Comparison of ENCODE assay signal across 7 mouse cellular contexts in genomic region chr2:156392461-156393154, GRCm38 (mm10). TPM values are rescaled to one million over a fixed set of nuclear protein-coding genes. Genes with fewer than 3 reads are reported as not detected.
DNase-seq lines count a peak whose midpoint lies in the region; ATAC-seq lines count a peak whose summit lies in the region.
"Not testable (repeated sequence)": the region's sequence is repeated elsewhere in the genome, so short reads cannot be mapped to it uniquely, and the experiment has no call there.

No protein-coding gene starts in this region.

- DNase-seq in adrenal gland, adult 2 months, result peak; percentile 84
- DNase-seq in embryo, embryonic 11.5 days (ENCODE audit: low read depth, low spot score), result peak; percentile 68
- peak; percentile 98 for DNase-seq in heart, adult 11 months
- DNase-seq in kidney, adult 18-20 months, result peak; percentile 75
- peak; percentile 87 for DNase-seq in midbrain, embryonic 14.5 days
- DNase-seq in spleen, adult 12 weeks (ENCODE audit: low spot score), result peak; percentile 66

- H3K4me1 ChIP-seq in limb, embryonic 12.5 days (replicated peaks); midbrain, embryonic 14.5 days (ENCODE audit: control insufficient read depth, insufficient read depth, low read length): not testable (repeated sequence)

- WGBS in limb, embryonic 12.5 days, result 1% methylated on average over 26 of the region's 63 CpGs
- WGBS in midbrain, embryonic 14.5 days, result no CpG with 5 or more reads among the region's 63 CpGs

- H3K9ac ChIP-seq in limb, embryonic 12.5 days (replicated peaks), result 0 out of 2 replicates have a peak overlapping the region, but pooled peaks have one; percentile 53
- H3K9ac ChIP-seq in midbrain, embryonic 14.5 days (replicated peaks; ENCODE audit: low read length), result peak overlapping the region; percentile 23; the same call in 1 of the 2 replicates

- peak overlapping the region; percentile 50; the same call in 1 of the 2 replicates for H3K27ac ChIP-seq in limb, embryonic 12.5 days
- H3K27ac ChIP-seq in midbrain, embryonic 14.5 days (replicated peaks; ENCODE audit: low read depth, low read length), result peak overlapping the region; percentile 55

- not testable (repeated sequence) for H3K36me3 ChIP-seq in limb, embryonic 12.5 days; midbrain, embryonic 14.5 days (ENCODE audit: control insufficient read depth, insufficient read depth, low read length)

- not testable (repeated sequence) for H3K27me3 ChIP-seq in limb, embryonic 12.5 days; midbrain, embryonic 14.5 days (ENCODE audit: control insufficient read depth, insufficient read depth, low read length)

- peak overlapping the region; percentile 46 for H3K4me2 ChIP-seq in limb, embryonic 12.5 days
- H3K4me2 ChIP-seq in midbrain, embryonic 14.5 days (ENCODE audit: low read length), result peak overlapping the region; percentile 52

- H3K4me3 ChIP-seq in limb, embryonic 12.5 days (replicated peaks), result peak overlapping the region; percentile 40
- peak overlapping the region; percentile 34 for H3K4me3 ChIP-seq in midbrain, embryonic 14.5 days (replicated peaks; ENCODE audit: low read depth, low read length)

- H3K9me3 ChIP-seq in limb, embryonic 12.5 days; midbrain, embryonic 14.5 days (ENCODE audit: control insufficient read depth, low read length): not testable (repeated sequence)

- peak; percentile 80; the same call in 1 of the 2 replicates for ATAC-seq in limb, embryonic 12.5 days (ENCODE audit: insufficient number of reproducible peaks, insufficient read depth, low FRiP score, low TSS enrichment, low read depth)
- peak; percentile 85; the same call in 1 of the 2 replicates for ATAC-seq in midbrain, embryonic 14.5 days (ENCODE audit: low FRiP score, low TSS enrichment)

RNA-seq across cellular contexts. Expression of gene Epb41l1, which starts 28.1 kb away (rescaled TPM):
- 10 to 100 TPM; 81.4 to 93.4 TPM for total RNA-seq in adrenal gland, adult 2 months (2021)
- 52.0 and 52.7 TPM in 2 replicates for polyA plus RNA-seq in adrenal gland, adult 2 months (2012; rRNA removed)
- polyA plus RNA-seq in limb, embryonic 12.5 days (2016; fragmentation: Nextera tagmentation; extraction: Ambion mirVana), result 2.5 and 2.6 TPM in 2 replicates
- polyA plus RNA-seq in midbrain, embryonic 14.5 days (2014; fragmentation: Nextera tagmentation; extraction: Ambion mirVana), result 20.9 and 26.1 TPM in 2 replicates

Comparison
In these comparisons a context has a peak if more than half of its experiments do, and no peak if none do; other contexts are left out.
1. Peak in every context shown above with its lines: DNase-seq, ATAC-seq, H3K4me3 ChIP-seq and H3K27ac ChIP-seq.